Mouse (Mus musculus) retina, adult 2 months (tissue): ENCODE measurements at regions not wholly inside any gene's neighbourhood (a gene's known extent, or its start where the extent isn't known, plus 50 kb on each side); places are given as distances from the start of the nearest gene placed in this dataset.

Source experiments
- DNase-seq: peaks from one replicate; pipeline ENCODE4 v3.0.0-alpha.2; 2012; ENCODE audit warnings: low read depth, low spot score

GRCm38 (mm10) chr5:133310979-133311890 is 768.1 kb upstream of the Auts2 start:
- DNase-seq = peak; percentile 4

- no peak for DNase-seq
Measured at GRCm38 (mm10) chr5:133267887-133268286, 724.7 kb upstream of the Auts2 start.

GRCm38 (mm10) chr5:133267356-133267755 is 724.2 kb upstream of the Auts2 start:
- no peak for DNase-seq

- DNase-seq = no peak
Measured at GRCm38 (mm10) chr5:133264976-133265375, 721.8 kb upstream of the Auts2 start.

- DNase-seq = no peak
Measured at GRCm38 (mm10) chr5:133218801-133219200, 675.7 kb upstream of the Auts2 start.

GRCm38 (mm10) chr5:133198546-133198945 is 655.4 kb upstream of the Auts2 start:
- DNase-seq = no peak

- DNase-seq = no peak
Measured at GRCm38 (mm10) chr5:133189798-133190571, 646.8 kb upstream of the Auts2 start.

GRCm38 (mm10) chr5:133175636-133176035 is 632.5 kb upstream of the Auts2 start:
- no peak for DNase-seq

GRCm38 (mm10) chr5:133173155-133173723 is 630.1 kb upstream of the Auts2 start:
- DNase-seq = no peak

GRCm38 (mm10) chr5:133172686-133173085 is 629.5 kb upstream of the Auts2 start:
- no peak for DNase-seq

- no peak for DNase-seq
Measured at GRCm38 (mm10) chr5:133171266-133171665, 628.1 kb upstream of the Auts2 start.

GRCm38 (mm10) chr5:133167576-133167975 is 624.4 kb upstream of the Auts2 start:
- DNase-seq = no peak

GRCm38 (mm10) chr5:133167001-133167461 is 623.9 kb upstream of the Auts2 start:
- no peak for DNase-seq

GRCm38 (mm10) chr5:133156115-133156857 is 613.1 kb upstream of the Auts2 start:
- no peak for DNase-seq

- DNase-seq = no peak
Measured at GRCm38 (mm10) chr5:133145996-133146395, 602.9 kb upstream of the Auts2 start.

GRCm38 (mm10) chr5:133143679-133144078 is 600.5 kb upstream of the Auts2 start:
- DNase-seq = no peak

GRCm38 (mm10) chr5:133142401-133143115 is 599.4 kb upstream of the Auts2 start:
- DNase-seq = no peak

- DNase-seq = no peak
Measured at GRCm38 (mm10) chr5:133131042-133131441, 587.9 kb upstream of the Auts2 start.

- DNase-seq = no peak
Measured at GRCm38 (mm10) chr5:133130316-133130715, 587.2 kb upstream of the Auts2 start.

GRCm38 (mm10) chr5:133124223-133124622 is 581.1 kb upstream of the Auts2 start:
- DNase-seq = no peak

GRCm38 (mm10) chr5:133113946-133114345 is 570.8 kb upstream of the Auts2 start:
- DNase-seq = no peak
